Mouse (Mus musculus) lung, postnatal 25 days (tissue): ENCODE measurements around the gene Arid5b.

ENCODE experiments used
- DNase-seq: peaks from one replicate; pipeline ENCODE4 v3.0.0; 2022; ENCODE audit warnings: low spot score

The Arid5b gene

DNA sequence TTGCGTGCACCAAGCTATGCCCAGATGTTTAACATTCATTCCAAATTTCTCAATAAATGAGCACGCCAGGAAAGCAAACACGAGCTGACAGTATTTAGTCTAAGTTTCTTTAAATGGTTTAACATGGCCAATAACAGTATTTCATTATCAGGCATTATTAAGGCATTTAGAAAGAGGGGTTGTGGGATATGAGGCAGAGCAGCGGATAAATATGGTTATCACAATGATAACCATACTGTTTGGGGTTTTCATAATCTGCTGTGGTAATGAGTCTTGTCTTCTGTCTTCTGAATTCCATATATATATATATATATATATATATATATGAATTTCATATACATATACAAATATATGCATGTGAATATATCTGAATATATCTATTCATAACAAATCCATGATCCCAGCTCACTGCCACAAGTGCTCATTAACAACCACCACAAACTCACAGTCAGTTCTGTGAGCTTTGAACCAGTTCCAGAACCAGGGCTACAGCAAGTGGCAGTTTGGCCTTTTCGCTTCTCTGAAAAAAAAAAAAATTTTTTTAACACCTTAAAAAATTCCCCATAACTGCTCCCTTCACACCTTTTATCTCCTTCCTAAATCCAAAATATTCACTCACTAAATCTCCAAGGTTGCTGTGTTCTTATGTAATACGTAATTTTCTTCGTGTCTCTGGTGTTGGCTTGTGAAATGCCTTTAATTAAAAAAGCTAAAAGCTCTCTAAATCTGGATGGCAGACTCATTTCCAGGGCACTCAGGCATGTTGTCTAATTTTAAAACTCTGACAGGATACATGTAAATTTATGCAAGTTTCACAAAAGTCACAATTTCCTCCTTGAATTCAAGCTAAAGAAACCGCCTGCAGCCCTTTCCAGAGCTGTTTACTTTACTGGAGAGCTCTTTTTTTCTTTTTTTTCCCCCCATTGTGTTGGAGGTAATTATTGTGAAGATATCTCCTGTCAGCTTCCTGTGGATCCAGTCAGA is 113.5 kb downstream of the Arid5b start:
- DNase-seq = no peak

DNA sequence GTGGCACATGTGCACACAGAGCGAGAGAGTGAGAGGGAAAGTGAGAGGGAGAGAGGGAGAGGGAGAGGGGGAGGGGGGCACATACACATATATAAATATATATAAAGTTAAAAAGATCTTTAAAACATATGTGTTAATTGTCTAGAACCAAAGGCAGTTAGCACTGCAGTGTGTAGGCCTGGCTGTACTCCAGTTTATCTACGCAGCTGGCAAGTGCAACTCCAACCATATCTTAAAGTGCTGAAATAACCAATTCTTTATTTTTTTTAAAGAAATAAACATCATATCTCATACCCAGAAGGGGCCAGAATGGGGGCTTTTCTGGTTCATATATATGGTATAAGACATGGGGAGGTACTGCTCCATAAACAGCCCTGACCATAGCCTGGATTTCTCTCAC is 114.4 kb downstream of the Arid5b start:
- no peak for DNase-seq

DNA sequence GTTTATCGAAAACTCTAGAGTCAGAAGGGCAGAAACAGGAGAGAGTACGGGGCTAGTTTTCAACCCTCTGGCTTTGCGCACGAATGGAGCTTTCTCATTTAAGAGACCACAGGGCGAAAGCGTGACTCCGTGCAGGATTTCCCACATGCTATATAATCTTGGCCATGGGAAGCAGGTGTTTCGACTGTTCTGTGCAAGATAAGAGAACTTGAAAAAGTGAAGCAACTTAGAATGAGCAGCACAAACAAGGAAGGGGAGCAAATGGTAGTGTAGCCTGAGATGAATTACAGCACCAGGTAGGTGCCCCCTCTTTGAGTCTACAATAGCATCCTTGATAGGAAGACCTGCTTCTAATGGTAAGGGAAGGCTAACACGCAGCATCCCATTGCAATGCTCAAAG is 118.8 kb downstream of the Arid5b start:
- no peak for DNase-seq

DNA sequence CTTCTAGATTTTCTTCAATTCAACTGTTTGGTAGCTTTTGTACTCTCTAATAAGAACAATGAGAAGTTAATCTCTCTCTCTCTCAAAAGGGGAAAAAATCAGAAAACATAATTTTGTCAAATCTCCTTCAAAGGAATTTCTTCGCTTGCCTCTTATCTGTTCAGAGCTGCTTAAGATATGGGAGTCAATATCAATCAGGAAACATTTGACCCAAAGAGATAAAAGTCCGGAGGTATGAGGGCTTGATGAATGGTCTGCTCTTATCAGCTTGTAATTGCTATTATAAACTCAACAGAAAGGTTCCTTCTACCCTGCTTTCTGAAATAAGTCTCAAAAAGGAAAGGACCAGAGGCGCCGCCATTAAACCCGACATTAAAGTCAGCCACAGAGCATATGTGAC is 120.0 kb downstream of the Arid5b start:
- DNase-seq = no peak

DNA sequence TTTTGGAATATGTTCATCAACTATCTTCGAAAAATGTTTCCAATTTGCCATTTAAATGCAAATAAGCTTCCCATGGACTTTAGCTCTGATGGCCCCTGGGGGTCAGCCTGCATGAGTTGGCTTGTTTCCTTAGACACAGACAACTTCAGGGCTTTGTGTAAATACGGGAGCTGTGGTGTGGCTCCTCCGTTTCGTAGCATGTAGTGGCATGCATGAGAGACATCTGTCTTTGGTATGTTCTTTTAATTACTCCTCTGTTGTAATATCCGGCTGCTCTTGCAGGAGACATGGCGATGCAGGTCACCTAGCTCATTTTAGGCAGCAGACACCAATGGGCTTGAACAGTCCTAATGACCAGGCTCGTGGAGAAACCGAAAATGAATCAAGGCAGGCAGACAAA is 121.0 kb downstream of the Arid5b start:
- no peak for DNase-seq

DNA sequence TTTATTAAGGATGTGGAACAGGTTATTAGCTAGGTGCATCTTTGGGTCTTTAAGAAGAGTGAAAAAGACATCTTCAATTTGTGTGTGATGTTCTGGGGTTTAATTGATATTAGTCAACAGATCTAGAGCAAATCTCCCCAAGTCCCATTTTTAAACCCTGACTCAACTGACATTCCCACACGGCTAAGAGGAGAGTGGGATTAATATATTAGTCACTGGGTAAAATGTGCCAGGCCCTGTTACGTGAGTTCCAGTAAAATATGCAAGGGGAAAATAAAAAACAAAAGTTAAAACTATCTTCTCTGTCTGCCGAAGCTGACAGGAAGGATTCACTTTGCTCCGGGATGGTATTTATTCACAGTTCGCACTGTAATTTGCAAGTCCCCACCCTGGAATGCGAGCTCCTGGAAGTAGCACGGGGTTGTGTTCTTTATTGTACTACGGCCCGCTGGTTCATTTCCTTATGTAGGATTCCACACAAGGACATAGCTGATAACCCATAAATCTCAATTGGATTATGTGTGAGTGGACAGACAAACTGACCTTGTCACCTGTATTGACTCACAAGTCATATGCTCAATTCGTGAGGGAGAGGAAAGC is 121.8 kb downstream of the Arid5b start:
- no peak for DNase-seq

DNA sequence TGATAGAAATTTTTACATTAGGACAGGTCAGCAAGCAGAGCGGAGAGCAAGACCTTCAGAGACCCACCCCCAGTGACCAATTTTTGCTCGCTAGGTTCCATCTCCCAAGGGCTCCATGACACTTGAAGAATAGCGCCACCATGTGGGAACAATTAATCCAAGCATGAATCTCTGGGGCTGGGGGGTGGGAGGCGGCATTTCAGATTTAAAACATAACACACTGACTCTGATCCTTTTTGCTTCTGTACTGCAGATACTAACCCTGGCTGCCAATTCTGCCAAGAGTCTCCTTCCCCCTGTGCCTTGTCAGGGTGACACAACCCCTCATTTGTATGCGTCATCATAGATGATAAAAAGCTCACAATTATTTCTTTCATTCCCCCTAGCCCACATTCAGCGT is 122.4 kb downstream of the Arid5b start:
- no peak for DNase-seq

DNA sequence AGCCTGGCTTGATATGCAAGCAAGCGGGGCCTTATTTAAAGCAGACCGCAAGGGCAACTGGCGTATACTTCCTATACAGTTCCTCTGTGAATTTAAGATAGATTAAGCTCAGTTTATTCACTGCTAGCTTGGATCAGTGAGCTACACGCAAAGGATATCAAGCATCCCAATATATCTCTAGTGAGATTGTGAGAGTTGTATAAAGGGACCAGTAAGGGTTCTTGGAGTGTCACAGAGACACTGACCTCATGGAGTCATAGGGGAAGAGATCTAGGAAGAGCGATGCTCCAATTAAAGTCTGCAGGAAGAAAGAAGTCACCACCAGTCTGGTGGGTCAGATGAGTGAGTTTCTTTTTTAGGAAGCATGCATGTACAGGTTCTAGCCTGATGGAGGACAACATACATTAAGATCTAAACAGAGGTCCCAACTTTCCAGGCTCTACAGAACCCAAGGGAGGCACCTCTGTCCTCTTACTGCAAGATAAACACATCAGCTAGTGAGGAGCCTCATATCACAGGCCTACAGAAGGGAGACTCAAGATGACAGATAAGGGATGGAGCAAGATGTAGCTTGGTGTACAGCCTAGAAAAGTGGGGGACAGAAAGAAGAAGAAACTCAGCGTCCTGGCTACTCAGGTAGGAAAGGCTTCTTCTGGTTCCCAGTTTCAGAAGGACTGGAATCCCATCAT is 123.0 kb downstream of the Arid5b start:
- DNase-seq = no peak

DNA sequence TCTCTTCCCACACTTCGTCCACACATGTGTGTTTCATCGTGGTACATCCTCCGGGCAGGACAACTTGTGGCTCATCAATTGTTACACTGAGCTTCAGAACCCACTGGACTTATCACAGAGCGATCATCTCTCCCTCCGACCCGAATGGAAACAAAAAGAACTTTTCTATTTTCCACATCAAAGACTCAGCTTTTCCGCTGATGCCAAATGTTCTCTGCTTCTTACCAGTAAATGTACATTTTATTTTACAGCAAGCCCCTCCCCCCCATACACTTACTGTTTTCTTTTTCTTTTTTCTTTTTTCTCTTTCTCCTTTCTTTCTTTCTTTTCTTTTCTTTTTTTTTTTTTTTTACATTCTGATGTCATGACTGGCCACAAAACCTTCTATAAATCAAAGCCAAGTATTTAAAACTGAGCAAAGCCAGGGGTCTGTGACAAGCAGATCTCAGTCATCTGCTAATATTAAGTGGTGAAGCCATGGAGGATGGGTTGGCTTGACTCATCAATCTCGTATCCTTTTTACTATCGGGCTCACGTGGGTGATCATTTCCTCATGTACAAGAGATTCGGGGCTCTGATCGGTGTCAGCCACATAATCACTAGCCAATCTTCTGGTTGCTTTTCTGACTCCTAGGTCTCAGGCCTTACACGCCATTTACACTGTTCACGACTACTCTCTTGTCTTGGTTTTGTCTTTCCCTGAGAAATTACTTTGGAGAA is 124.3 kb downstream of the Arid5b start:
- no peak for DNase-seq

DNA sequence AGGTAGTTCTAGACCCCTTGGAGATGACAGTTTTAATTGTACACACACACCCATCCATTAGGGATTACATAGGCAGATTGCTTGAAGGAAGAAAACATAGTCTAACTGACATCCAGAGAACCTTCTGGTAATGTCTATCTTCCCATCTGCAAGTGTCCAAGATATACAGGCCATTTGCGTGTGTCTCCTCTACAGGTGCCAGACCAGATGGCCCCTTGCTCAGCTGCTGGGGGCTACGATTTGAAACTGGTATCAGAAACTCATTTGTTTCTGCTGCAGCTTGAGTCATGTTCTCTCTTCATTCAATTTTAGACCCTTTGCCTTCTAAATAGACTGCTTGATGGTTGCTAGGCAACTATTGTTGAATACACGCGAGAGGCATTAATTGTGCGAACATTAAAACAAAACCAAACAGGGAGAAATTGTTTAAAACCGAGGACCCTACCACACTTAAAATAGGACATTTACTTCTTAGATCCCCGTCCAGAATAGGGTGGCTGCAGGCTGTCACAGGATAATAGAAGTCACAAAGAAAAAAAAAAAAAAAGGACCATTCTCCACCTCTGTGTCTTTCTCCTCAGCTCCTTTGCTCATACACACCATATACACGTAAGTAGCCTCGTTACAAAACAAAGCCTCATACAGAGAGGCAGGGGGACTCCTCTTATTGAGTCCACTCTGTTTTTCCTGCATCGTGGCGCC is 125.0 kb downstream of the Arid5b start:
- DNase-seq = no peak

DNA sequence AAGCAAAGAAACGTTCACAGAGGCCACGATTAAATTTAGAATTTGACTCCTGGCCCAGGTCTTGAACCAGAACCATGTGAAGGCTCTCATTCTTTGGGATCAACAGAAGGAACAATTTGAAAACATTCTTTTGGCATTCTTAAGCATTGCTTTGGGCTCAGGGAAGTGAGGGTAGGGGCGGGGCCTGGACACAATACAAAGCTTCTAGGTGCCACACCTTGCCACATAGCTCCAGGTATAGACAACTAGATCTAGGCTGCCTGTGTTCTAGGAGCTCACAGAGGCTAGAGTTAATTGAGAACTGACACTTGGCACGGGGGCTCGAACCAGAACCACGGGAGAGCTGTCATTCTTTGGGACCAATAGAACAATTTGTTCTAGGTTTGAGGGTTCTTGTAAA is 130.0 kb downstream of the Arid5b start:
- DNase-seq = no peak

DNA sequence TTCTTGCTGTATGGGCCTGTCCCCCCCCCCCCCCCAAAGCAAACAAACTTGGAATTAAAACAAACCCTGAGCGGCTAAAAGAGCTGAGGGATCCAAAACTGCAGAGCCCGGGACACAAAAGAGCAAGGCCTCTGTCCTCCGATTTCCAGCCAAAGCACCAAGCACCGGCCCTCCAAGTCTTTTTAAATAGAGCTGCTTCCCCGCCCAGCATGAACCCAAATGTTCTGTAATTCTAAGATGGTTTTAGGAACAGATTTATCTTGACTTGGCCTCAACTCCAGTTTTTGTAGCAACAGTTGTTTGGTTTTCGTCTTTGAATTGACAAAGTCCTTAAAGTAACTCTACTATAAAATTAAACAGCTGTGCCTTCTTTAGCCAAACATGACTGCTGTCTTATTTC is 130.8 kb downstream of the Arid5b start:
- no peak for DNase-seq

DNA sequence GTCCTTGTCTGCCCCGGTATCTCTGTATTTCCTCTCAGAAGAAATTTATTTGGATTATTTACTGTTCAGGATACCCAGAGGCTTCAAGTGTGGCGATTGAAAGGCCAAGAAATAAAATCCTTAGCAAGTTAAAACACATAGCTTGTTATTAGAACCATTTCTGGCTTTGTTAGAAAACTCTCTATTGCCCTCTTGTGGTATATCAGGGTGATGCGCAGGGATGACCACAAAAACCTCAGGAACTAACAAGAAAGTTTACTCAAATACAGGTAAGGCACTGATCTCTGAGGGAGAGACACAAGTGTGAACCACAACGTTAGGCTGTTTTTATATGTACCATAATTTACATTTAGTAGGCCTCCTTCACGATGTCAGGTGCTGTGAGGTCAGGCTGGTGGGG is 131.7 kb downstream of the Arid5b start:
- DNase-seq = peak; percentile 85

DNA sequence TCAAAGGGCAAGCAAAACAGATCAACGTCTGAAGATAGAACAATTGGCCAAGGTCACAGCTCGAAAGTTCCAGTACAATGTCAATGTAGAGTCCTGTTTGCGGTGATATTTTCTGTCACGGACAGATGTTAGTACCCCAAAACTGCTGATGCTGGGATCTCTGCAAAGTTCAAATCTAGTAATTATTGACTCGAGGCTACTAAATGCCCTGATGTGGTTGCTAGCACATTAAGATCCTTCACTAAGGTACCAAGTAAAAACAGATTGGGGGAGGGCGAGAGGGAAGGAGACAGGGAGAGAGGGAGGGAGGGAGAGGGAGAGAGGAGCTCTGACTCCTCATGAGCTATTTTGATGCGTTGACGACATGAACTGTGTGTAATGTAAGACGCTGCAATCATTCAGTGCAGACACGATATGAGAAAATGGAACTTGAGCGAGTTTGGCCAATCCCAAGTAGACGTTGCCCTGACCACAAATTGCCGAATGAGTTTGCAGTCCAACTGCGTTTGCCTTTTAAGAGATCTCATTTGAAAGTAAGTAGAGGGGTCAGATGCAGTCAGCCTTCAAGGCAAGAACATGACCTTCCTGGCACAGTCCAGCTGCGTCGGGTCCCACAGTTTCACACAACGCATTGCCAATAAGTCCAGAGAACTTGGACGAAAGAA is 133.1 kb downstream of the Arid5b start:
- no peak for DNase-seq

DNA sequence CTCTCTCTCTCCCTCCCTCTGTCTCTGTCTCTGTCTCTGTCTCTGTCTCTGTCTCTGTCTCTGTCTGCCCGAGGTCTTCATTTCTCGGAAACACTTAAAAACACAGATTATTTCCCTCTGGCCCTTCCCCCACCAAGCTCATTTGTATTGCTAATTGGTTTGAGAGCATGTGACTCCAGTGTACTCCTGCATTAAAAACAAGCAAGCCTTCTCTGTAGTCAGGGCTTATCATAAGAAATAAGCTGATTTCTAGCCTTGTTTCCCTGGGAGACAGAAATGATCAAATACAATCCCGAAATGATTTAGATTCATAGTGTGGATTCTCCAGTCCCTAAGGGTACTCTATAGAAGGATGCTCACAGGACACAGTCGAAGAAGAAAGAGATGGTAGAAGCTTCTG is 136.0 kb downstream of the Arid5b start:
- no peak for DNase-seq

DNA sequence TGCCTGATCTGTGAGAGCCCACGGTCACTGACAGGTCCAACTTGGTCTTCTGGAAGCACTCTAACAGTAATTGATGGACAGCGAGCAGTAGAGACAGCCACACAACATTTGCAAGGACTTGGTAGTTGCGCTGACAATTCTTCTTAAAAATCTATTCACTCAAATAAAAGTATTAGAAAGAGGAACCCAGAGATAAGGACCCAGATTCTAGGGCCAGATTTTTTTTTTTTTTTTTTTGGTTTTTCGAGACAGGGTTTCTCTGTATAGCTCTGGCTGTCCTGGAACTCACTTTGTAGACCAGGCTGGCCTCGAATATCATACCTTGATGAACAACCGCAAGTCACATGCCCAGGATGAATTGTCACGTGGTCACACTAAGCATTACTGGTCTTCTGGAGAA is 137.0 kb downstream of the Arid5b start:
- no peak for DNase-seq

DNA sequence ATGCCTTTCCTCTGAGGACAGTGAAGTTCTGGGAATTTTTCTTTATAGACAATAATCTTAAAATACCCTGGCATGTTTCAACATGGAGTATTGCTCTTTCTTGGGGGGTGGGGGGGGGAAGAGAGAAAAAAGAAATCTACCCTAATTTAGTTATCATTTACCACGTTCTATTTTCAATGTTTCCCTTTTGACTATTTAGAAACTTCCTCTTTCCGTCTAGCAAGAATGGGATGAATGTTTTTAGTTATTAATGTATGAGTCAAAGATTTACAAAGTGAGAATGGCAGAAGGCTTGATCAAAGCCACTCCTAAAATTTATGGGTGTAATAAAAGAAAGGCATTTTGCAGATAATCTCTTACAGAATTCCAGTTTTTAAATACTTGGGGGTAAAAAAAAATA is 137.7 kb downstream of the Arid5b start:
- DNase-seq = no peak

DNA sequence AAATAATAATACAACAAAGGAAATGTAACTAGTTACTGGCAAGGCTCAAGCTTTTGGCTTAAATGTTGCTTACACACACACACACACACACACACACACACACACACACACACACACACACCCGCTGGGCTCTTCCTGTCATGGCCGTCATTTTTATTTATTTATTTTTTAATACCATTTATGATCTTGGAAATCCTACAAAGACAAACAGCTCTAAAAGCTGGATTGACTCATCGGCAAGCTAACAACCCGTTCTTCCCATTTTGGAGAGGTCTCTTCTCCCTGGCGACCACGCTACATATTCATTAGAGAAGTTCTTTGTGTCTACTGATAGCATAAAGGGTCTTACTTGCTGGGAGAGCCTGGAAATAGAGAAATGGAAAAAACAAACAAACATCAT is 138.2 kb downstream of the Arid5b start:
- DNase-seq = no peak

DNA sequence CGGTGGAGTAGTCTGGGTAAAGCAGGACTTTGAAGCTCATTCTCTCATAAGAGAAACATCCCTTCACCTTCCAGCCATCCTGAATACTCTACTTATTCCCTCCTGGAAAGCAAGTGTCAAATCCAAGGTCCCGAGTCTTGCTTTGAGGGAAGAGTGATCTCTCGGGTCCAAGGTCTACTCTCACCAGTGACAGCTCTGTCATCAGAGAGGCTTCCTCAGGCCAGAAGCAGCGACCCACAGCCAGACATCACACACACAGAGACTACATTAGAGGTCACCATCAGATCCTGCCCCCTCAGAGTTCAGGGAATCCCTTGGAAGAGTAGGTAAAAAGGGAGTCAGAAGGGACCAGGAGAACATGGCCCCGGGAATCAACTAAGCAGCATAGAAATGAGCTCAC is 140.4 kb downstream of the Arid5b start:
- DNase-seq = no peak

DNA sequence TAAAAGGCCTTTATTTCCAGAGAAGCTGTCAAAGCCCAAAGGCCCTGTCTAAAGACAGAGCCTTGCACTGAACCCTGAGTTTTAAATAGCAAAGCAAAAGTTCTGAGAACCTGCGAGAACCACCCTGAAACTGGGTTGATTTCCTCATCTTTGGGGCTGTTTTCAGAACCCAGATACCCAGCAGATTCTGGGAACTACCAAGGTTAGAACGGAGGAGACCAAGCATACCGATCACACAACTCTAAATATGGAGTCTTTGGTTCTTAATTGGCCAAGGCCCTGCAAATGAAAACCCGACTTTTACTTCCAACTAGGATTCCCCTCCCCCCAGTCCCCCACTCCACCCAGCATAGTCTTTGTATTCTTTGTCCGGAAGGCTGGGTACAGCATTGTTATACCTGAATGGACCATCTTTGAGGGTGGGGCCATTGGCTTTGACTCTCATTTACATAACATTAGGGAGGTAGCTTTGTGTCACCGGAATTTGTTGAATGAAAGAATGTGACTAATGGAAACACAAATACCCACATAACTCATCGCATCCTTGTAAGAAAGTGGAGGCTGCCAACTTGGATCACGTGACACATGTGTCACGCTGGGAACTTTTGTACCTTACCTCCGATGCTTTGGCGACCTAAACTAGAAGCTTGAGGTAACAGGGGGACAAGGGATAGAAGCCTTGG is 141.2 kb downstream of the Arid5b start:
- DNase-seq = no peak
